Mouse (Mus musculus) heart, postnatal 25 days (tissue): ENCODE measurements around the gene Amer2. TPM values are rescaled to one million over a fixed set of nuclear protein-coding genes. Genes with fewer than 3 reads are reported as not detected.

ENCODE experiments used
- DNase-seq: peaks from one replicate; pipeline ENCODE4 v3.0.0; 2022; ENCODE audit warnings: low spot score
- intact Hi-C: fragments of 180-260 bp; cut with DNase I; formaldehyde crosslinking; loops from one replicate; pipeline ENCODE4 v1.15.1; 2025
- total RNA-seq, 2 experiments: library from RNA; stranded (reverse); gene quantifications; 2 replicates each; pipeline ENCODE4 v1.2.3; 2021

Amer2 gene
- total RNA-seq, 2 experiments from 2014 or later, result not detected

GRCm38 (mm10) chr14:60386591-60387501, 13.8 kb downstream of the Amer2 start:
- DNase-seq, result no peak
- intact Hi-C loops, result no loop called here

GRCm38 (mm10) chr14:60388332-60388731, 15.3 kb downstream of the Amer2 start:
- no peak for DNase-seq
- intact Hi-C loops, result no loop called here

DNA sequence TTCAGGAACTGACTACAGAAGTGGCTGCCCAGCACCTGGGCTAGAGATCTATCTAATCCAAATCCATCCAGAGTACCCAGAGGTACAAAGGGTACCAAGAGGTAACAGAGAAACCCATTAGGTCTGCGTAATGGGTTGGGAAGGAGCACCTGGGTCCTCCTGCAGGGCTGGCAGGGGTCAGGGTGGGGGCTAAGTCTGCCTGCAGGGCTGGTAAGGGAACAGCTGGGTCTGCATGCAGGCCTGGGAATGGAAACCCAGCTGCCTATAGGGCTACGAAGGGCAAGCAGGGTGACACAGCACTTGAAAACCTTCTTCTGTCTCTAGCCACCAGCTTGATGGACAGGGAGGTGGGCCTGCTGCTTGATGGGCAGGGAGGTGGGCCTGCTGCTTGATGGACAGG, 19.1 kb downstream of the Amer2 start:
- no peak for DNase-seq
- intact Hi-C loops, result no loop called here

- intact Hi-C loops, result no loop called here
- no peak for DNase-seq
Observed at GRCm38 (mm10) chr14:60397321-60397720, 24.3 kb downstream of the Amer2 start.

- DNase-seq, result no peak
- intact Hi-C loops, result no loop called here
Observed at GRCm38 (mm10) chr14:60398861-60399260, 25.8 kb downstream of the Amer2 start.

DNA sequence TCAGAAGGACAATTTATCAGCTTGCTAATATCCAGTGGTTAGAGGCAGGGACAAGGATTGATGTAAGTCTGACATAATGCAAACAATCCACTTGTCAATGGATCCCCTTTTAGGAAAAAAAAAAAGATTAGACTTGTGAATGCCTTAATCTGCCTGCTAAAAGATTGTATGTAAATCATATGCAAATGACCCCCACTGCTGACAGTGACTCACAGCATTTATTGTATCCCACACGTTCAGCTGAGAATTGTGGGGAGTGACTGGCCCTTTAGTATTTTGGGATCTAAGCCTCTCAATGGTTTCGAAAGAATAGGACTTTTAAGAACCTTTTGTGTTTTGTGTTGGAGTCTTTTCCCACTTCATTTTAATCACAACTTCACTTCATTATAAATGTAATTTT, 30.2 kb downstream of the Amer2 start:
- no peak for DNase-seq
- intact Hi-C loops, result no loop called here

DNA sequence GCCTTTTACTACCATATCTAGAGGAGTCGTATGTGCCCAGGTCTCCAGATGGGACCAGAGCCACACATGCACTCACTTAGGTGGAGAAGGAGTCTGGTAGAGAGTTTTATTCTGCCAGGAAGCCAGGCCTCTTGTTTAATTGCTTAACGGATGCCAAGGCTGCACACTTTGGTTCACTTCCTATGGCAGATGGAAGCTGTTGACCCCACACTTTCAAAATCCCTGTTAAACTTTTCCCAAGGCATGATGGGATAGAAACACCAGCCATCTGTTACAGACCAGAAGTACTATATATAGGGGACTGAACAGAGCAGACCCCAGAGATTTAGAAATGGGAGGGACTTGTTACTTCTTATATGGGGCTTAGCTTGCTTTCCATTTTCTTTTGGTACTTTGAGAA, 32.8 kb downstream of the Amer2 start:
- intact Hi-C loops, result no loop called here
- no peak for DNase-seq

GRCm38 (mm10) chr14:60406543-60406942, 33.5 kb downstream of the Amer2 start:
- no peak for DNase-seq
- intact Hi-C loops, result no loop called here

DNA sequence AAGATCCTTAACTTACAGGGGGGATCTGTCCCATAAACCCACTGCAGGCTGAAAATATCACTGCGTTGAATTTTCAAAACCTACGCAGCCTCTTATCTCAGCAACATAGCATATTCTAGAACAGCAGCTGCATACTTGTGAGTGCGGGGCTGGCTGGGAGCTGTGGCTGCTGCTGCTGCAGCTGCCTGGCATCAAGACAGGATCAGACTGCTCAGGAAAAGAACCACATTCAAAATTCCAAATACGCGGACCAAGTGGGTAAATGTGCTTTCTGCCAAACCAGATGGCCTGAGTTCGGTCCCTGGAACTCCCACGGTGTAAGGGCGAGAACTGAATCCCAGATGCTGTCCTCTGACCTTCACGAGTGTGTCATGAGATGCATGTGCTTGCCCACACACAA, 34.3 kb downstream of the Amer2 start:
- no peak for DNase-seq
- intact Hi-C loops, result no loop called here

GRCm38 (mm10) chr14:60409702-60410491, 36.8 kb downstream of the Amer2 start:
- intact Hi-C loops, result no loop called here
- DNase-seq, result no peak

DNA sequence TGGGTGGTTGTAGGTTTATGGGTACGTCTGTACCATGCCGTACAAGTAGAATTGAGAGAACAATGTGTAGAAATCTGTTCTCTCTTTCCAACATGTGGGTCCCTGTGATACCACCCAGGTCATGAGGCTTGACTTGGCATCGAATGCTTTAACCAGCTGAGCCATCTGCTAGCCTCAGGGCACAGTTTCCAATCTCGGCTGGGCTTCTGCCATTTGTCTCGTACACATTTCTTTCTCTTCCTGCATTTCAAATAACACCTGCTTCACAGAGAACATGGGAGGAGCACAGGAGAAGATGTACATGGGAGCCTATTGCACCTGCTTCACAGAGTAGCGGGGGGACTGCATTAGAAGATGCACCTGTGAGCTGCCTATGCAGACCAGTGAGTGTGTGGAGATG, 38.2 kb downstream of the Amer2 start:
- intact Hi-C loops, result no loop called here
- DNase-seq, result no peak

GRCm38 (mm10) chr14:60414691-60415090, 41.6 kb downstream of the Amer2 start:
- intact Hi-C loops, result no loop called here

GRCm38 (mm10) chr14:60417924-60418323, 44.9 kb downstream of the Amer2 start:
- intact Hi-C loops, result no loop called here
- DNase-seq, result no peak

More at GRCm38 (mm10) chr14:60414691-60415090, 41.6 kb downstream of the Amer2 start:
- DNase-seq, result no peak

DNA sequence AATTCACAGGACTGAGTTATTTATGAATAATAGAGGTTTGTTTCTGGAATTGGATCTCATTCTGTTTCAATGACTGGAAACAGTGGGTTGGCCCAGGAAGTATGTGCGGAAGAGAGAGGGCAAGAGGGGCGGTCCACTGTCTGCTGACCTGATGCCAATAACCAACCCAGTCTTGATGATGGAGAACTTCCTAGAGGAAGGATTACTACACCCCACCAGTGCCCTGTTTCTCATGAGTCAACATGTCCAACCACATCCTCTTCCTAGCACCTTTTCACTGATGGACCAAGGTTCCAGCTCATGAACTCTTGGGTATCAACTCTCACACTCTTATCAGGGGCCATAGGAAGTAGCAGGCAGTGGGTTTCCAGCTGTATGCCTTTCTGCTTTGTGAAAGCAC, 49.9 kb downstream of the Amer2 start:
- no peak for DNase-seq
- intact Hi-C loops, result no loop called here

GRCm38 (mm10) chr14:60424174-60424573, 51.1 kb downstream of the Amer2 start:
- intact Hi-C loops, result no loop called here
- no peak for DNase-seq

GRCm38 (mm10) chr14:60425553-60425952, 52.5 kb downstream of the Amer2 start:
- intact Hi-C loops, result no loop called here
- DNase-seq, result no peak

GRCm38 (mm10) chr14:60427896-60428295, 54.8 kb downstream of the Amer2 start:
- intact Hi-C loops, result no loop called here
- no peak for DNase-seq

DNA sequence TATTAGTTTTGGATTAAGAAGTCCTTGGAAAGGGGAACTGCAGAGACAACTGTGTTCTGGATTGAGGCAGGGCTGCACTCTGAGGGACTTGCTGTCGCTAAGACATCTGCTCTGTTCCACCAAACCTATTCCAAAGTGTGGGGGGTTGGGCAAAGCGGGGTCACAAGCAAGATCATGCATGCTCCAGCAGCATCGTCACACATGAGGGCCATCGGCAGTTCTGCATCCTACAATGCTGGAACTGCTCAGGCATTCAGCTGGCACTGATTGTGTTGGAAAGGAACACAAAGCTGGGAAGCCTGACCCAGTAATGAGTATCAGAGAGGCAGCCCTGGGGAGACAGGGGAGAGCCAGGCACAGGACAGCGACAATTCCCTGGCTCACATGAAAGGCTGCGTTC, 56.5 kb downstream of the Amer2 start:
- no peak for DNase-seq
- intact Hi-C loops, result no loop called here

DNA sequence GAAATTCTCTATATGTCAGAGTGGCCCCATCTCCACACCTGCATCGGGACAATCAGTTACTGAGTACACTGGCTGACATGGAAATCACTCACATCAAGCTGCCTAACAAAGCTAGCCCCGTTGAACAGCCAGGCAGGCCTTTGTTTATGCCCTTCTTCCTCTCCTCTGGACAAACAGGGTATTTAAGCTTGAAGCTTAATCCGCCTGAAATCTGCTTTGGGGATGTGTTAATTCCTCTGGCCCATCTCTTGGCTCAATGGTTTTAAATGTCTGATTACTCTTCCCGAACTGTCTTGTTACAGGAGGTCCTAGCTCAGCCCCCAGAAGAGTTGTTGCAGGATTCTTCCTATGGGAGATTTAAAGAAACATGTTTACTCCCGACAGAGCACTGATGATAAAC, 58.5 kb downstream of the Amer2 start:
- intact Hi-C loops, result no loop called here
- DNase-seq, result no peak

DNA sequence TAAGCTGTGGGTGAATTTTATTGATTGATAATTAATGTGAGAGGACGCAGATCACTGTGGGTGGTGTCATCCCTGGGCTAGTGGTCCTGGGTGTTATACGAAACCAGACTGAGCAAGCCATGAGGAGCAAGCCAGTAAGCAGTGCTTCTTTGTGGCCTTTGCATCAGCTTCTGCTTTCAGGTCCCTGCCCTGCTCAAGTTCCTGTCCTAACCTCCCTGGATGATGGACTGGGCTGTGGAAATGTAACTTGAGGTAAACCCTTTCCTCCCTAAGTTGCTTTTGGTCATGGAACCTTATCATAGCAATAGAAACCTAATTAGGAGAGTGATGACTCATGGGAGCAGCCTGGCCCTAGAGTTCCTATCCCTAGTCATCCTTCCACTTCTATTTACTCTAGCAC, 59.1 kb downstream of the Amer2 start:
- intact Hi-C loops, result no loop called here
- DNase-seq, result no peak

GRCm38 (mm10) chr14:60435515-60435914, 62.5 kb downstream of the Amer2 start:
- intact Hi-C loops, result no loop called here

More at GRCm38 (mm10) chr14:60435515-60435914, 62.5 kb downstream of the Amer2 start:
- DNase-seq, result no peak
